Mouse (Mus musculus): Measurements from ENCODE around the gene Wdr83os.

Gene Wdr83os

GRCm38 (mm10) chr8:85120251-85120650 lies 39.7 kb downstream of the Wdr83os start:
- peak; percentile 9 for DNase-seq

- DNase-seq, result no peak
Measured at GRCm38 (mm10) chr8:85122995-85123394, 42.5 kb downstream of the Wdr83os start, which contains the start of gene Zfp791. Zfp791 (minus strand) TSS chr8:85123095.

- DNase-seq, result no peak
Measured at GRCm38 (mm10) chr8:85123691-85124090, 43.2 kb downstream of the Wdr83os start.
